Mouse (Mus musculus): ENCODE results near the gene Cgn. TPM values are rescaled to one million over a fixed set of nuclear protein-coding genes. Genes with fewer than 3 reads are reported as not detected.

Gene Cgn
- total RNA-seq (2012; rRNA removed), result 0.04 and 0.07 TPM in 2 replicates
- polyA plus RNA-seq (2012; ENCODE audit: insufficient read depth in 1 of 2, insufficient read length in 2 of 2, low read depth in 1 of 2, low replicate concordance in 2 of 2, missing spikeins in 1 of 2), result under 1 TPM in 1 of 2 experiments, not detected in 1; 0.86 TPM

DNA sequence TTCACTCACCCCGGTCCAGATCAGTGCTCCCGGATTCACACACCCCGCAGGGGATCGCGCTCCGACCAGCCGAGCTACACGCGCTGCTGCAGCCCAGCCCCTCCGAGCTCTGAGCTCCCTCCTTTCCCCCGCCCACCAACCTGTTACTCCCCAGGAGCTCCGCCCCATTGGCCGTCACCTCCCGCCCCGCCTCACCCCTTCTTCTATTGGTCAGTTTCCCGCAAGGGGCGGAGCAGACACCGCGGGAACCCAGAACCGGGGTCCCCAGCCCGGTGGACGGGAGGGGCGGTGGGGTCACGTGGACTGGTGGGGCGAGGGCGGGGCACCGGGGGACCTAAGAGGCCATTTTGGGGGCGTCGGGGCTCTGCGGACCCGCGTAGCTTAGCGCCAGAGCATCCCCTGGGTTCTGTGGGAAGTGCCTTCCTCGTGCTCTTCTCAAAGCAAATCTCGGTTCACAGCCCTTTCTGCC lies at the start of gene Cgn:
TSS of gene Cgn (minus strand) at position 126 of the 469 bp plus-strand sequence.
- H3K9ac ChIP-seq (ENCODE audit: control insufficient read depth, low read depth, low read length, poor library complexity, severe bottlenecking), result 0 out of 2 replicates have a peak within 1 kb of the TSS, but pooled peaks have one; percentile 1
- H3K36me3 ChIP-seq (ENCODE audit: control insufficient read depth in 1 of 2, insufficient read depth in 2 of 2, low read length in 2 of 2), result no peaks in the 10 kb centered on the region
- peak; percentile 91 for DNase-seq (ENCODE audit: low read depth, low spot score)
- no peaks in the 10 kb centered on the region for H3K9me3 ChIP-seq (replicated peaks; ENCODE audit: insufficient read depth, low read length)
- H3K27me3 ChIP-seq (ENCODE audit: control insufficient read depth in 1 of 2, insufficient read depth in 2 of 2, low read length in 2 of 2), result peaks cover 2% of the 10 kb centered on the region in 2 experiments
- peak within 1 kb of the TSS; percentile 43 to 57 for H3K4me3 ChIP-seq (ENCODE audit: control insufficient read depth in 1 of 2, insufficient read depth in 1 of 2, low read depth in 2 of 2, low read length in 2 of 2)
- 0 out of 4 replicates have a peak, but pooled peaks of 1 of the 2 experiments have one; percentile 18 for TF ChIP-seq USF2 (IDR thresholded peaks at IDR 0.05; ENCODE audit: borderline replicate concordance in 1 of 2, insufficient read depth in 1 of 2, low read depth in 1 of 2, low read length in 2 of 2)
- no peak for TF ChIP-seq TAL1 (IDR thresholded peaks at IDR 0.05; ENCODE audit: low read length)
- 0 out of 2 replicates have a peak, but pooled peaks have one; percentile 36 for TF ChIP-seq HCFC1 (IDR thresholded peaks at IDR 0.05; ENCODE audit: low read depth, low read length)
- peak; percentile 89 for TF ChIP-seq USF1 (IDR thresholded peaks at IDR 0.05; ENCODE audit: low read depth, low read length)
- peak; percentile 30; the same call in 1 of the 2 replicates for TF ChIP-seq MAZ (IDR thresholded peaks at IDR 0.05; ENCODE audit: low read depth, low read length)
- TF ChIP-seq SIN3A (IDR thresholded peaks at IDR 0.05; ENCODE audit: low read length), result 0 out of 2 replicates have a peak, but pooled peaks have one; percentile 28
- no peaks in the 10 kb centered on the region for H3K79me2 ChIP-seq (ENCODE audit: control insufficient read depth, insufficient read depth, low read length, poor library complexity)
- H3K4me1 ChIP-seq (ENCODE audit: control insufficient read depth in 1 of 2, insufficient read depth in 2 of 2, low read length in 2 of 2), result peaks cover 0 to 5% of the 10 kb centered on the region in 2 experiments; a peak in 2 of 4 replicates
- no peak within 1 kb of the TSS for H3K27ac ChIP-seq (ENCODE audit: control insufficient read depth, low read depth, low read length)

DNA sequence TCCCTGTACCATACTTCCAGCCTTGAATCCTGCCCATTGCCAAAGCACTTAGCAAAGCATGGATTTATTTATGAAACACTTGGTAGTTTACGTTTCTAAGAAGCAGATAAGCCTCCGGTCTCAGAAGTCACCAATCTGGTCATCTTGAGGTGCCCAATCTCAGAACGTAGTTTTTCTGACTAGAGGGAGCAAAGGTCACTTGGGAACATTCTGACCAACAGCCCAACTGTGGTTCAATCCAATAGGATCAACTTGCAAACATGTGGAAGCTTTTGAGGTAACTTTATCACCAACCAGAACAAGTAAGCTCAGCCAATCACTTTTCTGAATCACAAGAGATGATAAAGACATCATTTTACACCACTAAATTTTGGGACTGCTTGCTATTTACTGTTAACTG lies 49.1 kb upstream of the Cgn start:
- Histone ChIP-seq H3K27ac (ENCODE audit: control insufficient read depth, low read depth, low read length) (no peak overlapping the region), H3K36me3 (ENCODE audit: control insufficient read depth in 1 of 2, insufficient read depth in 2 of 2, low read length in 2 of 2) (peaks cover 0 to 23% of the 10 kb centered on the region in 2 experiments; a peak in 2 of 4 replicates), H3K27me3 (ENCODE audit: control insufficient read depth in 1 of 2, insufficient read depth in 2 of 2, low read length in 2 of 2) (no peaks in the 10 kb centered on the region), H3K4me3 (ENCODE audit: control insufficient read depth in 1 of 2, insufficient read depth in 1 of 2, low read depth in 2 of 2, low read length in 2 of 2) (no peak overlapping the region), H3K9me3 (replicated peaks; ENCODE audit: insufficient read depth, low read length) (no peaks in the 10 kb centered on the region), H3K9ac (ENCODE audit: control insufficient read depth, low read depth, low read length, poor library complexity, severe bottlenecking) (no peak overlapping the region), H3K4me1 (ENCODE audit: control insufficient read depth in 1 of 2, insufficient read depth in 2 of 2, low read length in 2 of 2) (peaks cover 10 to 22% of the 10 kb centered on the region in 2 experiments), H3K79me2 (ENCODE audit: control insufficient read depth, insufficient read depth, low read length, poor library complexity) (peaks cover 22% of the 10 kb centered on the region)
- no peak for TF ChIP-seq RAD21 (IDR thresholded peaks at IDR 0.05; ENCODE audit: low read depth, low read length)
- TF ChIP-seq ZC3H11A (IDR thresholded peaks at IDR 0.05; ENCODE audit: low read depth, low read length), result no peak
- no peak for TF ChIP-seq POLR2A (IDR thresholded peaks at IDR 0.05; ENCODE audit: control insufficient read depth in 1 of 2, insufficient read depth in 1 of 2, low read depth in 1 of 2, low read length in 2 of 2, poor library complexity in 1 of 2)
- no peak for TF ChIP-seq CHD1 (IDR thresholded peaks at IDR 0.05; ENCODE audit: low read depth, low read length)
- no peak for TF ChIP-seq BHLHE40 (IDR thresholded peaks at IDR 0.05; ENCODE audit: borderline replicate concordance, low read depth, low read length)
- no peak for TF ChIP-seq JUND (IDR thresholded peaks at IDR 0.05; ENCODE audit: low read depth, low read length)
- TF ChIP-seq ZNF384 (IDR thresholded peaks at IDR 0.05; ENCODE audit: low read depth, low read length), result no peak
- TF ChIP-seq TBP (IDR thresholded peaks at IDR 0.05; ENCODE audit: low read depth, low read length), result no peak
- no peak for TF ChIP-seq GABPA (IDR thresholded peaks at IDR 0.05; ENCODE audit: low read depth, low read length)
- no peak for TF ChIP-seq POLR2AphosphoS5 (IDR thresholded peaks at IDR 0.05; ENCODE audit: borderline replicate concordance, low read depth, low read length)
- DNase-seq (ENCODE audit: low read depth, low spot score), result no peak
